Mouse (Mus musculus) kidney, postnatal 0 days (tissue): ENCODE measurements around the gene Bcor. TPM values are rescaled to one million over a fixed set of nuclear protein-coding genes. Genes with fewer than 3 reads are reported as not detected.

Experiments
- ATAC-seq: fragments of 200-750 bp; cut with Nextera tagmentation; replicated peaks from 2 replicates; pipeline ENCODE4 v1.8.0; 2017; ENCODE audit warnings: low read depth, moderate number of reproducible peaks, moderate TSS enrichment, moderate library complexity; ENCODE audit not compliant: low FRiP score
- DNase-seq: peaks from one replicate; pipeline ENCODE4 v3.0.0-alpha.2; 2016; ENCODE audit warnings: low spot score
- H3K27ac ChIP-seq: fragments of 300-500 bp; sonication (generic); 2 replicates; pipeline ENCODE4 v1.5.1; 2014; ENCODE audit warnings: mild to moderate bottlenecking
- H3K27me3 ChIP-seq: fragments of 300-500 bp; sonication (generic); 2 replicates; pipeline ENCODE4 v1.6.1; 2014; ENCODE audit warnings: low read length, mixed read lengths; ENCODE audit not compliant: insufficient read depth
- H3K36me3 ChIP-seq: fragments of 300-500 bp; sonication (generic); 2 replicates; pipeline ENCODE4 v1.6.1; 2014; ENCODE audit warnings: low read length, mixed read lengths; ENCODE audit not compliant: insufficient read depth
- H3K4me1 ChIP-seq: fragments of 300-500 bp; sonication (generic); replicated peaks from 2 replicates; pipeline ENCODE4 v1.6.1; 2014; ENCODE audit warnings: antibody characterized with exemption, low read length, mixed read lengths; ENCODE audit not compliant: insufficient read depth
- H3K4me2 ChIP-seq: fragments of 300-500 bp; sonication (generic); 2 replicates; pipeline ENCODE4 v1.6.1; 2014; ENCODE audit warnings: mild to moderate bottlenecking, low read length, moderate library complexity, mixed read lengths
- H3K4me3 ChIP-seq: fragments of 300-500 bp; sonication (generic); replicated peaks from 2 replicates; pipeline ENCODE4 v1.5.1; 2014; ENCODE audit warnings: low read depth, low read length
- H3K9ac ChIP-seq: fragments of 300-500 bp; sonication (generic); 2 replicates; pipeline ENCODE4 v1.6.1; 2014; ENCODE audit warnings: low read depth, low read length
- H3K9me3 ChIP-seq: fragments of 300-500 bp; sonication (generic); replicated peaks from 2 replicates; pipeline ENCODE4 v1.6.1; 2016; ENCODE audit warnings: low read length, inconsistent platforms, mixed read lengths
- CTCF ChIP-seq: IDR thresholded peaks from 2 replicates; pipeline ENCODE4 v1.5.1; 2016; ENCODE audit warnings: antibody characterized with exemption, low read depth, mild to moderate bottlenecking, moderate library complexity
- WGBS: fragments of 180-500 bp; shearing (Covaris S2); extraction: QIAGEN DNeasy Blood & Tissue Kit; methylation state at CpG from one replicate; pipeline ENCODE4 v1.1.7; 2014; 5-methylcytosine and 5-hydroxymethylcytosine counted together
- polyA plus RNA-seq: library from polyadenylated mRNA; unstranded; fragments of >200 nt; fragmentation: Nextera tagmentation; extraction: Ambion mirVana; gene quantifications from 2 replicates; pipeline ENCODE4 v1.2.1, GENCODE M21; 2015

The Bcor gene
- polyA plus RNA-seq, 1 experiment from 2014 or later = 12.8 TPM

- no peaks in the 10 kb centered on the region for H3K9me3 ChIP-seq
- TF ChIP-seq CTCF = no peak
These were observed 145.3 kb downstream of the Bcor start for GRCm38 (mm10) chrX:12014726-12015464.

GRCm38 (mm10) chrX:12010660-12011059, 149.5 kb downstream of the Bcor start:
- DNase-seq (no peak), ATAC-seq (no peak)
- no peaks in the 10 kb centered on the region; the same call in 1 of the 2 replicates for H3K4me1 ChIP-seq
- no peaks in the 10 kb centered on the region for H3K9me3 ChIP-seq
- H3K27me3 ChIP-seq = no peaks in the 10 kb centered on the region
- H3K27ac ChIP-seq = no peak overlapping the region
- H3K36me3 ChIP-seq = no peaks in the 10 kb centered on the region
- 70% methylated on average over 1 of the region's 1 CpGs for WGBS
- H3K4me3 ChIP-seq = no peak overlapping the region
- no peak for TF ChIP-seq CTCF
- H3K4me2 ChIP-seq = no peak overlapping the region
- H3K9ac ChIP-seq = no peak overlapping the region

More at GRCm38 (mm10) chrX:12014726-12015464, 145.3 kb downstream of the Bcor start:
- Histone ChIP-seq H3K4me2 (no peak overlapping the region), H3K9ac (no peak overlapping the region), H3K4me3 (no peak overlapping the region), H3K36me3 (no peaks in the 10 kb centered on the region), H3K27ac (no peak overlapping the region), H3K4me1 (no peaks in the 10 kb centered on the region), H3K27me3 (no peaks in the 10 kb centered on the region)
- 48% methylated on average over 15 of the region's 15 CpGs for WGBS
- ATAC-seq (no peak), DNase-seq (no peak)

DNA sequence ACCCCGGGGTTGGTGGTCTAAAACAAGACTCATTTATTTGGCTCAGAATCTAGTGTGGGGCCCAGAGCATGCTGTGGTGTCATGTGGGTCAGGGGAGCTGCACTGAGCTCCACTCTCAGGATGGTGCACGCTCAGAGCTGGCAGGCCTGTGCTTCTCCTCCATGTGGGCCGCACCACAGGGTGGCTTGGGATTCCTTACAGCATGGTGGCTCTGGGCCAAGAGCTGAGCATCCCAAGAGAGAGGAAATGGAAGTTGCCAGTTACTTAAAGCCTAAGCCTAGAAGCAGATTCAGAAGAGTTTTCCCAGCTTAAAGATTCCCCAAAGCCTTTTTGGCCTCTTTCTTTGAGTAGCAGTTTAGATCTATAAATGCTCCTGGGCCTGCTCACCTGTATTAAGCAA, 151.1 kb downstream of the Bcor start:
- WGBS = 29% methylated on average over 3 of the region's 3 CpGs
- H3K4me1 ChIP-seq = peaks cover 3% of the 10 kb centered on the region; the same call in 1 of the 2 replicates
- DNase-seq (no peak), ATAC-seq (no peak)
- H3K27me3 ChIP-seq = no peaks in the 10 kb centered on the region
- H3K27ac ChIP-seq = no peak overlapping the region
- no peak overlapping the region for H3K9ac ChIP-seq
- no peaks in the 10 kb centered on the region for H3K9me3 ChIP-seq
- H3K4me3 ChIP-seq = no peak overlapping the region
- no peak for TF ChIP-seq CTCF
- H3K4me2 ChIP-seq = no peak overlapping the region
- no peaks in the 10 kb centered on the region for H3K36me3 ChIP-seq

DNA sequence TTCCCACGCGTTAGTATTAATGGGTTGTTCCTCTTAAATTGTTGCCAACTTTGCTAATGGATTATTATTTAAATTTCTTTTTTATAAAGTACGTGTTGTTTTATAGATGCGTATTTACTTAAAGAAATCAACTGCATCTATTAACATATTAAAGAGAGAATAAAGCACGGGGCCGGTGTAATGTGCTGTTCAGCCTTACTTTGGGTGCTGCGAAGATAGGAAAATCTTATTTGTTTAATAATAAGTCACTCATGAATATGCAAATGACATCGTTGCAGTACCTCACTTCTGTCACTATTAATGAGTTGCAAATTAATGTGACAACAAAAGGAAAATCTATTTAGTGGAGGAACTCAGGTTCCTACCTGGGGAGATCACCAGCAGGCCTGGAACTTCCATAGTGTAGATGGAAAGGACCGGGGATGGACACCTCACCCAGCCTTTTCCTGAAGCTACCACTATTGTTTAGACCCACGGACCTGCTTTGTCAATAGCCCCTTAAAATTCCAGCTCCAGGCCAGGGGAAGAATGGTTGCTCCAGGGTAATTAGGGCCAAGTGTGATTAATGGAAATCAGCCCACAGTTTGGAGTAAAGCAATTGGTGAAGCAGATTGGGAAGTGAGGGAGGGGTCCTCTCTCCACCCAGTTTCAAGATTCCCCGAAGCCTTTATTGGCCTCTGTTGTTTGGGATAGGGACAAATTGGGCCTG, 152.2 kb downstream of the Bcor start:
- no peak for TF ChIP-seq CTCF
- 25% methylated on average over 11 of the region's 11 CpGs for WGBS
- Histone ChIP-seq H3K4me1 (peaks cover 3% of the 10 kb centered on the region; the same call in 1 of the 2 replicates), H3K9me3 (no peaks in the 10 kb centered on the region), H3K27ac (no peak overlapping the region), H3K36me3 (no peaks in the 10 kb centered on the region), H3K4me2 (no peak overlapping the region), H3K9ac (no peak overlapping the region), H3K4me3 (no peak overlapping the region), H3K27me3 (no peaks in the 10 kb centered on the region; the same call in 1 of the 2 replicates)
- no peak for DNase-seq
- ATAC-seq = no peak

DNA sequence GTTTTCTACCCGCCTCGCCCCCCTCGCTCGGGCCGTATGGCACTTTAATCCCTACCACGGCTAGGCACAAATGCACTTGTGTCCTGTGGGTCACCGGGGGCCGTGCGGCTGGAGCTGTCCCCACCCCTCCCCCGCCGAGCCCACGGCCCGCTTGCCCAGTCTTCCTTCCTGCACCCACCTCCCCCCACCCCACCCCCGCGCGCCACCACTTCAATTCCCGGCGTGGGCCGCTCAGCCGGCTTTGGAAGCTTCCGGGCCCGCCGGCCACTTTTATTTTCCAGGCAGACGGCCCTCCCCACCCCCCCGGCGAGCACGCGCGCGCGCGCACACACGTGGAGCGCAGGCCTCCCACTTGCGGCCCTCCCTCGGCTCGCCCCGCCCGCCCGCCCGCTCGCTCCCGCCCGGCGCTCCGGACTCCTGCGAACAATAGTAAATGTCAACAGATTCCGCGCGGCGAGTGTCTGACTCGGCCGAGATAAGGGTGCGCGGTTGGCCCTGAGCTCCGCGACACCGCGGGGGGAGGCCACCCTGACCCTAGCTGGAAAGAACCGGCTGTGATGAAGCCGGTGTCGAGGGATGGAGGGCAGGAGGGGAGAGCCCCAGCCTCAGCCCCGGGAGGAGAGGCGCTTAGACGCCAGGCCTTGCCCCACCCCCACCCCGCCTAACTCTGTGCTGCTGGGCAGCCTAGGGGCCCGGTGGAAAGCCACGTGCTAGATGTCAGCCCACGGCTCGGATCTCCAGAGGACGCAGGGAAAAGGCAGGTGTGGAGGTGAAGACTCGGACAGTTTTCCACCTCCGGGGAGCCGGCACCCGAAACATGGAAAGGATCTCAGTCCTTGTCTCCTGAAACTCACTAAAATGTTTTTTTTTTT, 153.0 kb downstream of the Bcor start:
- Histone ChIP-seq H3K36me3 (no peaks in the 10 kb centered on the region), H3K4me2 (peak overlapping the region; percentile 65), H3K9ac (peak overlapping the region; percentile 53), H3K27ac (peak overlapping the region; percentile 73), H3K4me1 (peaks cover 3% of the 10 kb centered on the region; the same call in 1 of the 2 replicates), H3K27me3 (no peaks in the 10 kb centered on the region; the same call in 1 of the 2 replicates), H3K4me3 (peak overlapping the region; percentile 31), H3K9me3 (no peaks in the 10 kb centered on the region)
- DNase-seq = peak; percentile 49
- no peak for TF ChIP-seq CTCF
- peak; percentile 62 for ATAC-seq
- 6% methylated on average over 73 of the region's 75 CpGs for WGBS
